Mouse (Mus musculus) ovary, postnatal 10 days (tissue): ENCODE results near the gene Iqcf1.

Experiments used
- DNase-seq: peaks from one replicate; pipeline ENCODE4 v3.0.0; 2022; ENCODE audit warnings: low spot score

The Iqcf1 gene

GRCm38 (mm10) chr9:106464751-106465541 is 34.8 kb upstream of the Iqcf1 start:
- DNase-seq = no peak

- DNase-seq = no peak
These were observed 34.1 kb upstream of the Iqcf1 start, which contains the start of gene Gpr62 for GRCm38 (mm10) chr9:106465571-106466200. Gene Gpr62, minus strand, starts transcription at chr9:106465938.

DNA sequence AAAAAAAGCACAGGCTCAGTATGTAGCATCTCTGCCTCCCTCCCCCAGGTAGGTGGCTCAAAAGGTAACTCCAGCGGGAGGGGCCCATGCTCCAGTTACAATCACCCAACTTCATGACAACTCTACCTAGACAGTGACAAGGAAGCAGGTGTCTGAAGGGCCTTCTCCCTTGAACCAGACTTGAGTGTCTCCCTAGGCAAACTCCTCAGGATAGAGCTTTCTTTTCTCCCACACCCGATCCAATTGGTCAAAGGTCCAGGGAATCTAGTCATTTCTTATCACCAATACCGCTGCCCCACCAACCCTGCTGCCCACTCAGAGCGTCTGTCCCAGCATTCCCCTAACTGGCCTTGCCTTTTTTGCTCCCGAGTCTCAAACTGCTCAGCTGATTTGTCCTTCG is 33.0 kb upstream of the Iqcf1 start:
- DNase-seq = no peak

DNA sequence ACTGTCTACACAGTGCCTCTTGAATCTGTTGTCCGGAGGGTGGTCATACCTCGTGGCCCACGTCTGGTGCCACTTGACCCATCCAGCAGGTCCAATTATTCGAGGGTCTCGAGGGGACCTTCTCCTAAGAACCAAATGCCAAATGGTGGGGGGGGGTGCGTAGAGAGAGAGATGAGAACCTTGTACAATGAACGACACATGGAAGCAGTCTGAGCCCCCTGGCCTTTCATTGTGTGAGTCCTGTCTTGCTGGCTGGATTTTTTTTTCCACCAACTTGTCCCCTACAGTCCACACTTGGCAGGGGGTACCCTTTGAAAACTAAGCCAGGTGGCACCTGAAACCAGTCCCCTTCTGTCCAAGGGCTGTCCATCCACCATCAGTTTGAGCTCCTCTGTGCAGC is 32.0 kb upstream of the Iqcf1 start:
- no peak for DNase-seq

- DNase-seq = no peak
These were observed 30.4 kb upstream of the Iqcf1 start for GRCm38 (mm10) chr9:106469317-106469716.

DNA sequence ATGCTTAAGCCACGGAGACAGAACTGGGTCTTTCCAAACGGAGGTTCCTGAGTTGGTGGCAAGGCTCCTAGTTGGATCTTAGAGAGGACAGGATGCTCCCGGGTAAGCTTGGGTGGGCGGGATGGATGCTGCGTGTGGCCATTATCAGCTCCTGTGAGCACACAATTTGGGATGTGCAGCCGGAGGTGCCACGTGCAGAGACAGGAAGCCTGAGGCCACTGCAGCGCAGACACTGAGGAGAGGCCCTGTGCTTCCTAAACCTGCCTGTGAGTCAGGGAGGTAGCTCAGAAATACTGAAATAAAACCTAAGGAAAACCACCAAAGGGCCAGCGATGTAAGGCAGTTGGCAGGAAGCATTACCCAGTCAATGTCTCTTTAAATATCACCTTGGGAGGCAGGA is 30.0 kb upstream of the Iqcf1 start:
- no peak for DNase-seq

DNA sequence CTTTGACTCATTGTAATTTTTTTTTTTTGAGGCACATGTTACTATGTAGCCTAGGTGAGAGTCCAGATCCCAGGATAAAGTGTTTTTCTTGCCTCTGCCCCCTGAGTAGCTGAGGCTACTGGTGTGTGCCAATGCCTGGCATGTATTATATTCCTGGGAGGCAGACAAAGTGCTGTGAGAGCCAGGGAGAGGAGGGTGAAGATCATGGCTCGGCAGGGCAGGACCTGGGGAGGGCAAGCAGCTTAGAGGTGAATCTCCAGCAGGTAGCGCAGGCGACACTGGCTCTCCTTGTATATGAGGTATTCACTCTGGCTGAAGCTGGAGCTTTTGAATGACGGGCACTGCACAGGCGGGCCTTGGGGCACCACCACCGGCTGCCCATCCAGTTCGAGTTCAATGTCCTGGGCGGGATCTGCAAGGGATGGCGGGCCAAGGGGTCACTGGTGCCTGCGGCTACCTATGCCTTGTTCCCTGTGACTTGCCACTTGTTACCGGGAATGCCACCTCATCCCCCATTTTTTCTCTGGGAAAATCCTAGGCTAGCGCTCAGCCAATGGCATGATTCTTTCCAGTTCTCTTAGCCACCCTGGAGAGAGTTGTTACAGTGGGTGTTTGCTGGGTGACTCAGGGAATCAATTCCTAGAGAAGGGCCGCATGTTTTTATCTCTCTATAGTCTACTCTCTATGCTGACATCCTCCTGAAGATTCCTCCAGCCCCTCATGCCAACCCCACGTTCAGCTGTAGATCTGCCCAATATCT is 28.6 kb upstream of the Iqcf1 start:
- DNase-seq = no peak

DNA sequence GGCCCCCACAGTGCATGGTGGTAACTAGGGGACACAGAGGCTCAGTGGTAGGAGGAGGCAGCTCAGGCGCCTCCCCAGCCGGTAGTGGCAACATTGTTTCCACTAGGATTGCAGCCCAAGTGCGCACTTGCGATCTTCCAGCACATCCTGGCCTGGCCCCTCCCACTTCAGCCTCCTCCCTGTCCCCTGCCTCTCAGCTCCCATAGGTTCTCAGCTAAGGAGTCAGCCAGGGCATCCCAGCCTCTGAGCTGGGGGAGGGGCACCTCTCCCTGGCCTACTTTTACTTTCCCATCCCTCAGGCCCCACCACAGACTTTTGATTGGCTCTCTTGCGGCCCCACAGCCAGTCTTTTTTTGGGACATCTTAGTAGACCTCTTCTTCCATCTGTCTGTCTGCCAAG is 27.9 kb upstream of the Iqcf1 start:
- DNase-seq = peak; percentile 20

- DNase-seq = peak; percentile 1
These were observed 27.4 kb upstream of the Iqcf1 start for GRCm38 (mm10) chr9:106472321-106472720.

DNA sequence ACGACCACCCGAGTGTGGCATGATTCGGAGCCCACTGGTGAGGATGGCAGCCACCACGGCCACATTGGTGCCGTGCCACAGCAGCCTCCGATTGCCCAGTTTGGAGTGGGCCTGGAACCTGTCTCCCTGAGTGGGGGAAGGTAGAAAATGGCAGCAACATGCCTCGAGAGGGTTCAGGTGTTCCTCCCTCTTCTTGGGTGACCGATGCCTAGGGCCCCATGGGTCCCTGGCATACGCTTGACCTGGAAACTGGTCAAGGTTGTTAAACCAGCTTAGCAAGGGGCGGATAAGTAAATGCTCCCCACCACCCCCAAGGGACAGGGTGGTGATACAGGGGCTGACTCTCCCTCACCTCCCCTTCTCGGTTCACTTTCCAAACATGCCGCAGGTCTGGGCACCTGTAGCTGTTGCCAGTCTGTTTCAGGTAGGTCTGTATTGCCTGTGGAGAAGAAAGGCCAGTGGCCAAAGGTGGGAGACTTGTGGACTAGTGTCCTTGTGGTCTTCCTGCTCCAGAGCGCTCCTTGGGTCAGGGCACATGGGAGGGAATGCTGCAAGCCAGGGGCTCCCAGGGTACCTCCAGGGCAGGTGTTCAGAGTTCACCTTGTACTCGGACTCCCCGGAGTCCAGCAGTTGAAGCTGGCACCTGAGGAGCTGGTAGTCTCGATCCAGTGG is 26.6 kb upstream of the Iqcf1 start:
- peak; percentile 1 for DNase-seq

GRCm38 (mm10) chr9:106473753-106474105 is 26.0 kb upstream of the Iqcf1 start:
- peak; percentile 0 for DNase-seq

DNA sequence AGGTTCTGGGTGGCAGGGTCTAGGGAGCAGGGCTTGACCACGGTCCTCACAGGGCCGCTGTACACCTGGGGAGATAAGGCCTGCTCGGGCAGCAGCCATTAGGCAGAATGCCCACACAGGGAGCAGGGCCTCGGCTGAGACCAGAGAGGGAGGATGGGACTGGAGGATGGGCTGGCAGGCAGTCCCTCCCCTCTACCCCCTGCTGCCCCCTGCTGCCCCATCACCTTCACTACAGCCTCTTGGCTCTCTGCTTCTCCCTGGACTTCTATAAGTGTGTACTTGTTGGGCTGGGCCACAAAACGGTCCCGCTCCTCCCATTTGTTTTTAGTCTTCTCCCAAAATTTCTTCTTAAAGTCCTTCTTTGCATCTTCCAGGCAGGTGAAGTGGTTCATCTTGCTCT is 25.3 kb upstream of the Iqcf1 start:
- DNase-seq = no peak

DNA sequence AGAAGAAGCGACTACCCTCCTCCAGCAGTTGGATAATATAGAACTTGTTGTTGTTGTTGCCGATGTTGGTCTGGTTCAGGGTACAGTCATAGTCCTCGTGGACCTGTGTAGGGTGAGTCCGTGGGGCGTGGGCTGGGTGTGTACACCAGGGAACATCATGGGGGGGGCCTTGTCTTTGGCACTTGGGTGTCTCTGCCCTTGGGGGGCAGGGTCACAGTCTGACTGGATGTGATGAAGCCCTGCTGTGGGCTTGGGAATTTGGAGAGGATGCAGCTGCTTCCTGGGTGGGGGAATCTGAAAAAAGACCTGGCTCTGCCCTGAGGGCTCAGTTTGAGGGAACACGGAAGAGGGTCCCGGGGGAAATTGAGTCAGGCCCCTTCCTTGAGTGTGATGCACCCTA is 24.7 kb upstream of the Iqcf1 start:
- DNase-seq = no peak

- no peak for DNase-seq
These were observed 24.1 kb upstream of the Iqcf1 start, which contains the start of gene Rrp9 for GRCm38 (mm10) chr9:106475663-106476001. Gene Rrp9, plus strand, starts transcription at chr9:106475963.

GRCm38 (mm10) chr9:106476002-106476923 is 23.5 kb upstream of the Iqcf1 start:
- DNase-seq = no peak

- peak; percentile 96 for DNase-seq
These were observed 22.8 kb upstream of the Iqcf1 start, which contains the start of gene Parp3 for GRCm38 (mm10) chr9:106476924-106477484. Gene Parp3, minus strand, starts transcription at chr9:106476949.

- DNase-seq = no peak
These were observed 22.1 kb upstream of the Iqcf1 start for GRCm38 (mm10) chr9:106477649-106478048.

GRCm38 (mm10) chr9:106478101-106478500 is 21.7 kb upstream of the Iqcf1 start:
- DNase-seq = no peak

DNA sequence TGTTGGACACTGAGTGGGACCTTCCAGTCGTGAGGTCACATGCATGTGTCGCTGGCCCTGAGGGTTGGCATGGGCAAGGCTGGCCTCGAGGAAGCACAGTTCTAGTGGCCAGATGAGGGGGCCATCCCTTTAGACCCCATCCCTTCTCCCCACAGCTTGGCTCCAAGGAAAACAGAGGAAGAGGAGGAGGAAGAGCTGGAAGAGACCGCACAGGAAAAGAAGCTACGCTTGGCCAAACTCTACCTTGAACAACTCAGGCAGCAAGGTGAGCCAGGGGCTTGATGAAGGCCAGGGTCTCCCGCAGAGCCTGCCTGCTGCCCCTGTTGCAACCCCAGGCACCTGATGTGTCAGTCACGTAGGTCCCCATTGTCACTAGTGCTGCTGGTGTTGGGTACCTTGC is 19.2 kb upstream of the Iqcf1 start:
- no peak for DNase-seq

DNA sequence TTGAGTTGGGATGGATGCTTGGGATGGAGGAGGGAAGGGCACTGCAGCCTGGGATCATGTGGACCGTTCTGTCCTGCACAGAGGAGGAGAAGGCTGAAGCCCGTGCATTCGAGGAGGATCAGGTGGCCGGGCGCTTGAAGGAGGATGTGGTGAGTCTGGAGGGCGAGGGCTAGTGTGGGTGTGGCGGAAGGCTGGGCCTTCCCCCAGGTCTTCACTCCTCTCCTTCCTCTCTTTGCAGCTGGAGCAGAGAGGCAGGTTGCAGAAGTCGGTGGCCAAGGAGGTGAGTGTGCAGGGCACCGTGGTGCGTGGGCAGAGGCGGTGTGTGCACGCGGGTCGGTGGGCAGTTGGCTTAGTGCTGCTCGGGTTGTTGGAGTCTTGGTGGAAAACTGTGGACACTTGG is 18.7 kb upstream of the Iqcf1 start:
- DNase-seq = no peak

DNA sequence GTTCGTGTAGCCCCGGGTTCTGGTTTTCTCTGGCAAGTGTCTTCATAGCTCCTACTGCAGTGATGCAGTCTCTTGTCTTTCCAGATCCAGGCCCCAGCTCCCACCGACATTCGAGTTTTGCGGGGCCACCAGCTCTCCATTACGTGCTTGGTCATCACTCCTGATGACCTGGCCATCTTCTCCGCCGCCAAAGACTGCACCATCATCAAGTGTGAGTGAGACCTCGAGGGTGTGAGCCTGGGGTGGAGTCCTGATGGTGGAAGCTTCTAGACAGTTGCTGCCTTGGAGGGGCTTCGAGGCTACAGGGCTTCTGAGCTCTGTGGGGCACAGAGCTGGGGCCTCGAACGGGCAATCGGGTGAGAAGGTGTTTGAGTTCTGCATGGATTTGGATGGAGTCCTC is 18.1 kb upstream of the Iqcf1 start:
- no peak for DNase-seq
